Mouse (Mus musculus) stomach, postnatal 0 days (tissue): ENCODE measurements at regions not wholly inside any gene's neighbourhood (a gene's known extent, or its start where the extent isn't known, plus 50 kb on each side); places are given as distances from the start of the nearest gene placed in this dataset.

Experiments
- ATAC-seq: fragments of 200-750 bp; cut with Nextera tagmentation; 2 replicates; pipeline ENCODE4 v1.8.0; 2017; ENCODE audit not compliant: low FRiP score, low TSS enrichment
- DNase-seq: peaks from one replicate; pipeline ENCODE4 v3.0.0-alpha.2; 2016; ENCODE audit warnings: low spot score
- H3K27ac ChIP-seq: fragments of 300-500 bp; sonication (generic); replicated peaks from 2 replicates; pipeline ENCODE4 v1.5.1; 2014; ENCODE audit warnings: mild to moderate bottlenecking, control low read depth
- H3K27me3 ChIP-seq: fragments of 300-500 bp; sonication (generic); 2 replicates; pipeline ENCODE4 v1.6.1; 2014; ENCODE audit warnings: low read length; ENCODE audit not compliant: control insufficient read depth, insufficient read depth
- H3K36me3 ChIP-seq: fragments of 300-500 bp; sonication (generic); 2 replicates; pipeline ENCODE4 v1.6.1; 2014; ENCODE audit warnings: low read length, mixed read lengths; ENCODE audit not compliant: control insufficient read depth, insufficient read depth
- H3K4me1 ChIP-seq: fragments of 300-500 bp; sonication (generic); replicated peaks from 2 replicates; pipeline ENCODE4 v1.6.1; 2014; ENCODE audit warnings: antibody characterized with exemption; ENCODE audit not compliant: control insufficient read depth, insufficient read depth
- H3K4me2 ChIP-seq: fragments of 300-500 bp; sonication (generic); replicated peaks from 2 replicates; pipeline ENCODE4 v1.6.1; 2014; ENCODE audit warnings: low read depth, mild to moderate bottlenecking, control low read depth, moderate library complexity
- H3K4me3 ChIP-seq: fragments of 300-500 bp; sonication (generic); 2 replicates; pipeline ENCODE4 v1.5.1; 2014; ENCODE audit warnings: low read depth, low read length, control low read depth
- H3K9ac ChIP-seq: fragments of 300-500 bp; sonication (generic); 2 replicates; pipeline ENCODE4 v1.6.1; 2014; ENCODE audit warnings: mild to moderate bottlenecking, low read length, control low read depth, mixed read lengths
- H3K9me3 ChIP-seq: fragments of 300-500 bp; sonication (generic); 2 replicates; pipeline ENCODE4 v1.6.1; 2016; ENCODE audit warnings: low read length; ENCODE audit not compliant: control insufficient read depth
- CTCF ChIP-seq: IDR thresholded peaks from 2 replicates; pipeline ENCODE4 v1.5.1; 2016; ENCODE audit warnings: antibody characterized with exemption, low read depth, mild to moderate bottlenecking, moderate library complexity
- EP300 ChIP-seq: optimal IDR thresholded peaks from 2 replicates; pipeline ENCODE3; 2016; ENCODE audit warnings: antibody characterized with exemption
- WGBS: fragments of 180-500 bp; shearing (Covaris S2); extraction: QIAGEN DNeasy Blood & Tissue Kit; methylation state at CpG from one replicate; pipeline ENCODE4 v1.1.7; 2014; 5-methylcytosine and 5-hydroxymethylcytosine counted together

DNA sequence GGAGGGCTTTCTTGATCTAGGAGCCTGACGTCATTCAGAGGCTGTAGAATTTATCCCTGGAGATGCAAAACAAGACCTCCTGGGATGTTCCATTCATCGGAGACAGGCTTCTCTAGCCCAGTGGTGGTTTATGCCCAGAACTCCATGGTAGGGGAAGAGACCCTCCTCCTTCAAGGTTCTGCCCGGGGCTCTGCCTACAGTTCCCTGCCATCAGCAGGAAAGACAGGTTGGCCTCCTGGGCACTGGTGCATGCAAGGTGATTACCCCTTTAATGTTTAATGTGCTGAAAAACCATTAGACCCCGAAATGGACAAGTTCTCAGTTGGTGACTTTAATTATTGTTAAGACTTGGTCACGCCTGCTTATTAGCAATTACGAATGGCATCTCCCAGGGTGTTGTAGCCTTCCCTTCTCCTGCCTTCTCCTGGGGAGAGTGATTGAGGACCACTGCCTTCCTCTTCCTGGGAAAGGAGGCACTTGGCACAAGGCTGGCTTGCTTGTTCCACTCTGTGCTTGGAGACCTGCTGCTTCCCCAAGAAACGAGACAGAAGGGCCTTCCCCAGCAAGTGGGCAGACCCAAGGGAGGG lies 102.0 kb upstream of the 4931429L15Rik start:
- ATAC-seq = no peak

GRCm38 (mm10) chr9:46411686-46412085 lies 91.9 kb upstream of the 4931429L15Rik start:
- TF ChIP-seq CTCF = no peak
- no peak for TF ChIP-seq EP300
- H3K4me2 ChIP-seq = no peak overlapping the region
- no peaks in the 10 kb centered on the region for H3K27me3 ChIP-seq
- H3K4me1 ChIP-seq = no peaks in the 10 kb centered on the region
- H3K9ac ChIP-seq = no peak overlapping the region
- no peaks in the 10 kb centered on the region for H3K36me3 ChIP-seq
- ATAC-seq (no peak), DNase-seq (no peak)
- H3K27ac ChIP-seq = no peak overlapping the region
- H3K4me3 ChIP-seq = no peak overlapping the region
- WGBS = 83% methylated on average over 10 of the region's 10 CpGs
- H3K9me3 ChIP-seq = no peaks in the 10 kb centered on the region

More for the DNA sequence above, 102.0 kb upstream of the 4931429L15Rik start:
- TF ChIP-seq EP300 (no peak), CTCF (no peak)
- no peak for DNase-seq
- Histone ChIP-seq H3K4me2 (no peak overlapping the region), H3K9me3 (no peaks in the 10 kb centered on the region), H3K9ac (no peak overlapping the region), H3K4me1 (no peaks in the 10 kb centered on the region), H3K27me3 (no peaks in the 10 kb centered on the region), H3K36me3 (no peaks in the 10 kb centered on the region), H3K4me3 (no peak overlapping the region), H3K27ac (no peak overlapping the region)
- 67% methylated on average over 7 of the region's 7 CpGs for WGBS

- ATAC-seq (no peak), DNase-seq (no peak)
- H3K9ac ChIP-seq = no peak overlapping the region
- H3K36me3 ChIP-seq = no peaks in the 10 kb centered on the region
- H3K27me3 ChIP-seq = no peaks in the 10 kb centered on the region
- 82% methylated on average over 10 of the region's 10 CpGs for WGBS
- no peaks in the 10 kb centered on the region for H3K4me1 ChIP-seq
- no peak overlapping the region for H3K4me3 ChIP-seq
- TF ChIP-seq CTCF = no peak
- no peak for TF ChIP-seq EP300
- H3K4me2 ChIP-seq = no peak overlapping the region
- no peak overlapping the region for H3K27ac ChIP-seq
- H3K9me3 ChIP-seq = no peaks in the 10 kb centered on the region
These were observed 89.0 kb upstream of the 4931429L15Rik start for GRCm38 (mm10) chr9:46408776-46409175.

DNA sequence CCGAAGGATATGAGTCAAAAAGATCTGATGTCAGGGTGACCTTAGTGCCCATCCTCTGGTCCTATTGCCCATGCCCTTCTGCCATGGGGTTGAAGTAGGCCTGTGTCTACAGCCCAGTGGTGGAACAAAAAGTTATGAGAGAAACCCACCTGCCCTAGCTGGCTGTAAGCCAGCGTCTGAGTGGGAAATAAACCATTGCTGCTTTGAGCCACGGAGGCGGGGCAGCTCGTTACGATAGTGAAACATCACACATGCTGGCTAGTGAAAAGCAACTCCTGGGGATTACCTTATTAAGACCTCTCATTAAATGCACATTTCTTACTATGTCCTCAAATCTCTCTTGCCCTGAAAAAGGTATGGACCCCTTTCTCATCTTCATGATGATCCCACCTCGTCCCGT lies 86.8 kb upstream of the 4931429L15Rik start:
- H3K27me3 ChIP-seq = no peaks in the 10 kb centered on the region

DNA sequence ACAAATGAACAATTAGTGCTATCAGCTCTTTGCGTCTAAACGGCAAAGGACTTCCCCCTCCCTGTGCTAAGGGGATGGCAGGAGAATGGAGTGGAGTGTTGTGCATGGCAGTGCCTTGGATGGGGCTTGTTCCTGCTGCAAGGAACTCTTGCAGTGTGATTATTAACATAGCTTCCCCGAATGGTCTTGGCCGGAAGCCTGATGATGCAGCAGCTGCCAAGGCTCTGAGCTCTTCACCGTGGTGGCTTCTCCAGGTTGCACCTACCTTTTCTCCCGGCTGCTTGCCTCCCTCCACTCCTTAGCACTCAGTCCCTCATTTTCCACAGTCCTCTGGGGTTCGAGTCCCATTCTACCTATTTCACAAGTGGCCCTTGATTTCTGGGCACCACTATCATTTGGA lies 76.8 kb upstream of the 4931429L15Rik start:
- Histone ChIP-seq H3K4me3 (no peak overlapping the region), H3K27me3 (no peaks in the 10 kb centered on the region), H3K36me3 (no peaks in the 10 kb centered on the region), H3K9me3 (no peaks in the 10 kb centered on the region), H3K4me1 (no peaks in the 10 kb centered on the region), H3K4me2 (no peak overlapping the region), H3K27ac (no peak overlapping the region), H3K9ac (no peak overlapping the region)
- TF ChIP-seq EP300 = no peak
- TF ChIP-seq CTCF = no peak
- DNase-seq (no peak), ATAC-seq (no peak)
- WGBS = 70% methylated on average over 7 of the region's 7 CpGs

More for the DNA sequence above, 86.8 kb upstream of the 4931429L15Rik start:
- no peak overlapping the region for H3K4me2 ChIP-seq
- H3K4me1 ChIP-seq = no peaks in the 10 kb centered on the region
- H3K27ac ChIP-seq = no peak overlapping the region
- no peaks in the 10 kb centered on the region for H3K9me3 ChIP-seq
- no peak overlapping the region for H3K9ac ChIP-seq
- WGBS = 71% methylated on average over 8 of the region's 8 CpGs
- TF ChIP-seq EP300 (no peak), CTCF (no peak)
- no peak overlapping the region for H3K4me3 ChIP-seq
- DNase-seq (no peak), ATAC-seq (no peak)
- H3K36me3 ChIP-seq = no peaks in the 10 kb centered on the region

DNA sequence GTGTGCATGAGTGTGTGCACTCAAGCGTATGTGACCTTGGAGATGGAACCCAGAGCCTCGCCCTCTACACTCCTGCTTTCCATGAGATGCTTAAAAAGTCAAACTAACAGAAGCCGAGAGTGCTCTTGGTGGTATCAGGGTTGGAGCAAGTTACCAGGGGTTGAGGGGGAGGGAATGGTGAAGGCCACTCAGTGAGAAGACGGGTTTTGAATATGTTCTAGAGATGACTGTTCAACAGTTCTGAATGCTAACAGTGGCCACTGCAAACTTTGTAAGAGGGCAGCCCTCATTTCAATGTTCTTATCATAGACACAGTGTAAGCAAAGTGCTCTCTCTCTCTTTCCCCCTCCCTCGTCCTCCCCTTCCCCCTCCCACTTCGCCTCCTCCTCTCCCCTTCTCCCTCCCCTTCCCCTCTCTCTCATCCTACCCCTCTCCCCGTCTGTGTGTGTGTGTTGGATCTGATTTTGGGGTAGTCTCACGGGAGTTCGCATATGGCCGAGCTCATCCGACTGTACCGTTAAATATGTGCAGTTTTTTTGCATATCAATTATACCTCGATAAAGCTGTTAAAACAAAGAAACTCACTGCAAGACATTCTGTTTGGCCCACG lies 75.5 kb upstream of the 4931429L15Rik start:
- no peaks in the 10 kb centered on the region for H3K27me3 ChIP-seq
- H3K36me3 ChIP-seq = no peaks in the 10 kb centered on the region
- H3K9me3 ChIP-seq = no peaks in the 10 kb centered on the region
- H3K27ac ChIP-seq = no peak overlapping the region
- H3K4me1 ChIP-seq = no peaks in the 10 kb centered on the region
- 54% methylated on average over 14 of the region's 14 CpGs for whole genome bisulfite sequencing
- no peak overlapping the region for H3K9ac ChIP-seq
- ATAC-seq = no peak
- no peak overlapping the region for H3K4me2 ChIP-seq
- no peak for DNase-seq
- no peak for TF ChIP-seq EP300
- H3K4me3 ChIP-seq = no peak overlapping the region
